Mouse (Mus musculus) activated CD4-positive, CD25-positive, alpha-beta regulatory T cell (primary cell): ENCODE results near the gene Ptprh. TPM values are rescaled to one million over a fixed set of nuclear protein-coding genes. Genes with fewer than 3 reads are reported as not detected.

Source experiments
- polyA plus RNA-seq, 2 experiments: library from polyadenylated mRNA; unstranded; fragments of 100-300 nt; shearing (Covaris generic); gene quantifications; one replicate each; pipeline ENCODE4 v1.2.1; 2017

The Ptprh gene
- polyA plus RNA-seq, result not detected

DNA sequence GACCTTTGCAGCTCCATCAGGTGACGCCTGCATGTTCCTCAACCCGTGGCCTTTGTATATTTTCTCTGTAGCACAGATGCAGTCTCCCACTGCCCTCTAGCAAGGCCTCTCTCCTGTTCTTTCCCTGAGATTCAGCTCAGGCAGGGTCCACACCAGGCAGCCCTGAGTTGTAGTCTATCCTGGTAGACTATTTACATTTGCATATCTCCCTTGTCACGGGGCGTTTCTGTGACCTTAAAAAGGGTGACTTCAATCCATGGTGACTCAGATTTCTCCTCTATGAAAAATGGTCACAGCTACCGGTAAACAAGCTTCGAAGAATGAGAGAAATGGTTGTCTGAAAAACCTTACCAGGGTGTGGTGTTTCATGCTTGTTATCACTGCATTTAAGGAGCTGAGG, at the start of gene Ptprh:
Gene Ptprh, minus strand, starts transcription at position 169 of the 400 bp plus-strand sequence.

DNA sequence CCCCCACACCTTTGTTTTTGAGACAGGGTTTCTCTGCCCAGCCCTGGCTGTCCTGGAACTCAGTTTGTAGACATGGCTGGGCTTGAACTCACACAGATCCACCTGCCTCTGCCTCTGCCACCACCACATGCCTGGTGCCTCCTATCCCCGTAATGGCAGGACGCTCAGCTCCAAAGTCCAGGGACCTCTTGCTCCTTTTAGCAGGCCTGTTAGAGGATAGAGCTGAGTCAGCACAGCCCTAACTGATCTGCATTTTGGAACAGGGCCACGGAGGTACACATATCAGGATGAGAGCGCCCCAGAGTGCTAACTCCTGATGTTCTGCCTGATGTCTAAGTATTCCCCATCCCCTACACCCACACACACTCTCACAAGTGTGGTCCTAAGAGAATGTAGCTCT, 27.2 kb upstream of the Ptprh start, which contains the start of gene Tmem86b:
Gene Tmem86b, minus strand, starts transcription at position 392 of the 400 bp plus-strand sequence.

DNA sequence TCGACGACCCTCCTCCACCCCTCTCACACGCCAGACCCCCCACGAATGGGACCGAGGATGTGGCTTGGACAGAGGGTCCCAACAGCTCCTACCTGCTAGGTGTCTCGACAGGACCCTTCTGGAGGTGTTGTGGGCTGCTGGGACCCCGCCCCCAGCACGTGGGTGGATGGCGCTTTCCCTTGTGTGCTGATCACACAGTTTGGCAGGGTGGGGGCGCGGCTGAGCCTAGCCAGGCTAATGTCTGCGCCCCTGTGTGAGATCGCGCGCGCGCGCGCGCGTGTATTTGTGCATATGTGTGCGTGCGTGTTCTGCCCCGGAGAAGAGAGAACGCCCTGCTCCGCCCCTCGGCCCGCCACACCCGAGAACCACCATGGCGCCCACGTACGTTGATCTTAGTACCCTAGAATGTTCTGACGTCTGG, 56.6 kb downstream of the Ptprh start, which contains the start of gene Syt5:
Gene Syt5, minus strand, starts transcription at position 321 of the 421 bp plus-strand sequence.

DNA sequence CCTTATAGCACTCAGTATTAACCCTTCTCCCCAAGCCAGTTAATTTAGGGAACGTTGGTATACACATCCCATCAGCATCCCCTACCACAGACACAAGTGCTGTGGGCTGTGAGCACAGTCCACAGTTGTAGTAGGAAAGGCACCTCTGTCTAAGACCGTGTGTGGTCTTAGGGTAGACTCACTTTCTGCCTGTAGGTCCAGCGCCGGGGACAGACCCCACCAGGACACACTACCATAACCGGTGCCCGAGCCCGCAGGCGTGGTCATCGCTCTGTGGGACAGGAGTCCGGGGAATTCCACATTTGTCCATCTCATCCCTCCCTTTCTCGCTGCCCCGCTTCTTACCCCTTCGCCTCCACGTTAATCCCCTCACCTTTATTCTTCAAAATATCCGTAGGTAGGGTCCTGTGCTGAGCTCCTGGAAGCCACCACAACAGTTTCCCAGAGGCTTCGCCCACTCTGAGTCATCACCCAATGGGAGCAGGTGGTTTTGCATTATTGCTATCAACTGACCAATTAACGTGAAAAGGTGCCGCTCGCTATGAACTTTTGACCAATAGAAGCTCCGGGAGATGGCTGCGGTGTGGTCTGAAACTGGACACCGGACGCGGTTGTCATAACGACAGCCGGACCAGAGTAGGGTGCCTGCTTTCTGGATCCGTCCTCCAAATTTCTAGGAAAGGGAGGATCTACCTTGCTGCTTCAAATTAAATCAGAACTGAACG, 71.7 kb downstream of the Ptprh start, which contains the start of gene Dnaaf3:
Gene Dnaaf3, minus strand, starts transcription at position 449 of the 725 bp plus-strand sequence.

DNA sequence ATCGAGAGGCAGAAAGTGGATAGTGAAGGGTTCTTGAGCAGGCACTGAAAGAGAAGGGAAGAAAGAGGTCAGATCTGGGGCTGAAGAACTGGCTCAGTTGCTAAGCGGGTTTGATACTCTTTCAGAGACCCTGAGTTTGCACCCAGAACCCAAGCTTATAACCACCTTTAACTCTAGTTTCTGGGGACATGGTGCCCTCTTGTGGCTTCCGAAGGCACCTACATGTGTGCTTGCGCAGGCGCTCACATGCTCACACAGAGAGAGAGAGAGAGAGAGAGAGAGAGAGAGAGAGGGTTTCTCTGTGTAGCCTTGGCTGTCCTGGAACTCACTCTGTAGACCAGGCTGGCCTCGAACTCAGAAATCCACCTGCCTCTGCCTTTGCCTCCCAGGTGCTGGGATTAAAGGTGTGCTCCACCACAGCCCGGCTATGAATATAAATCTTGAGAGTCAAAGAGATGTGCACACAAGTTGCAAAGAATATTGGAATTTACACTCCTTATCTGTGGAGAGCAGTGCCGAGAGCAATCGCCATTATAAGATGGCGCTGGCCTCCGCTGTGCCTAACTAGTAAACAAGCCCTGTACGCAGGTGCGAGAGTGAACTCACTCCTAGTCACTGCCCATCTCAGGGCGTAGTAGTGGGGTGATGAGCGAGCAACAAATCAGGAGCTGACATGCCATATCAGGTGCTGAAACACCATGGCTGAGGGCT, 79.5 kb downstream of the Ptprh start, which contains the start of gene Tnni3:
Gene Tnni3, minus strand, starts transcription at position 18 of the 711 bp plus-strand sequence.

DNA sequence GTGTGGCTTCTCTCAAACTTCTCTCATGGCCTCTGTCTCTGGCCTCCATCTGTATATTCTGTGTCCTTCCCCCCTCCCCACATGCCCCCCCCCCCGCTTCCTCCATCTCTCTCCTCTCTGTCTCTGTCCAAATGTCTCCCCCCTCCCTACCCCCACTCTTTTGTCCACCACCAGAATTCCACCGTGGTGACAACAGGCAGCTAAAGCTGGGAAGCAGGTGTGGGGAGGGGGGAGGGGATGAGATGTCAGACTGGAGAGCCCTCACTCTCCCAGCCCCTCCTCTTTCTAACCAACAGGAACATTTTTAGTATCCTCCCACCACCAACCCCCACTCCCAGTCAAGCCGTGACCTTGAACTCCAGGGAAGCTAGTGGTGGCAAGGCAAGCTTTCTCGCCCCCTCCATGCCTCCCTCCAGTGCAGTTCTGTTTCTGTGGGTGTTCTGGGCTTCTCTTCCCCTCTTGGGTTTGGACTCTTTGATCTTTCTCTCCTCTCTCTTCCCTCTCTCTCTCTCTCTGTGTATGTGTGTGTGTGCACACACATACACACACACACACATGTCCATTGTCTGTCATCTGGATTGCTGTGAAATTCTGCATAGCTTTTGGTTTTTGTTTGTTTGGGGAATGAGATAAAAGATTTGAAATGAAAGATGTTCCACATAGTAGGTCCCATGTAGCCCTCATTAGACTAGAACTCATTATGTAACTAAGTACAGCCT, 87.3 kb downstream of the Ptprh start, which contains the start of gene Tnnt1:
Gene Tnnt1, minus strand, starts transcription at position 51 of the 719 bp plus-strand sequence.

DNA sequence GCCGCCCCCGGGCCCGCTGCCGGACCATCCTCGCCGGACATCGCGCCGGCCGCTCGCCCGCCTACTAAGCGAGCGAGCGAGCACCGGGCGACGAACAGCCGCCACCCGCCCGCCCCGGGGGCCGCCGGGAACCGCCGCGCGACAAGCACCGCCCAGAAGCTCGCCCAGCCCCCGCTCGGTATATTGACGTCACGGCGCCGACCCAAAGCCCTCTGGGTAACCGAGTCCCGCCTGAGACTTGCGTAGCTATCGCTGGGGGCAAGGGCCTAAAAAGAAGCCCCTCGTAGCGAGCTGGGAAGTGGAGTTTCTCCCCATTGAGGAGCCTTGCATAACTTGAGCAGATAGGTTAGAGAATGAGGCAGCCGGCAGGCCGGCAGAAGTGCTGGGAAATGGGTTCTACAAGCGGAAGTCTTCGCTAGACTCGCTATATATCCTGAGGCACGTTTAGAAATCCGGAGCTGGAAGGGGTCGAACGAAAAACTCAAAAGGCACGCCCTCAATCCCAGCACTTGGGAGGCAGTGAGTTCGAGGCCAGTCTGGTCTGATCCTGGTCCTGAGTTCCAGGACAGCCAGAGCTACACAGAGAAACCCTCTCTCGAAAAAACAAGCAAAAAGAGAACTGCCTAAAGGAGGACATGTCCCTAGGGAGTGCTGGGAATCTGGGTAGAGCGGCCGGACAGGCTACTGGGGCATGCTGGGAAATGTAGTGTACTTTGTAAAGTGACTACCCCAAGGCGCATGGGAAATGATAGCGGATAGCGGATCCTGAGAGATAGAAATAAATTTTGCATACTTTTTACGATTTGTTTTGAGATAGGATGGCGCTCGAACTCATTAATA, 102.1 kb downstream of the Ptprh start, which contains the start of gene Ppp1r12c:
Gene Ppp1r12c, minus strand, starts transcription at position 123 of the 840 bp plus-strand sequence.

Other genes with a start within 250 kb of the Ptprh start
- gene Gp6, start 206.3 kb downstream of the Ptprh start, polyA plus RNA-seq, result not detected
- 1 to 10 TPM; 2.2 to 4.9 TPM for gene Rdh13, start 158.4 kb downstream of the Ptprh start, polyA plus RNA-seq
- 10 to 100 TPM in 1 of 2 experiments, 1 to 10 TPM in 1; 8.9 to 19.0 TPM for gene Eps8l1, start 143.4 kb downstream of the Ptprh start, polyA plus RNA-seq
- 100 to 1,000 TPM; 122 to 144 TPM for gene Ppp1r12c, start 102.4 kb downstream of the Ptprh start, polyA plus RNA-seq
- gene Tnnt1, start 87.7 kb downstream of the Ptprh start, polyA plus RNA-seq, result 10 to 100 TPM in 1 of 2 experiments, 1 to 10 TPM in 1; 6.2 to 15.6 TPM
- 1 to 10 TPM in 1 of 2 experiments, under 1 TPM in 1; 0.44 to 1.5 TPM for gene Tnni3, start 79.8 kb downstream of the Ptprh start, polyA plus RNA-seq
- gene Dnaaf3, start 71.6 kb downstream of the Ptprh start, polyA plus RNA-seq, result 1 to 10 TPM; 1.1 to 1.3 TPM
- not detected for gene Syt5, start 56.5 kb downstream of the Ptprh start, polyA plus RNA-seq
- gene Tmem86b, start 27.4 kb upstream of the Ptprh start, polyA plus RNA-seq, result 10 to 100 TPM; 11.0 to 15.2 TPM
- gene Ppp6r1, start 55.0 kb upstream of the Ptprh start, polyA plus RNA-seq, result 100 to 1,000 TPM; 185 to 259 TPM
- gene Hspbp1, start 81.0 kb upstream of the Ptprh start, polyA plus RNA-seq, result 10 to 100 TPM; 53.0 to 59.9 TPM
- gene Brsk1, start 86.6 kb upstream of the Ptprh start, polyA plus RNA-seq, result under 1 TPM in 1 of 2 experiments, not detected in 1; 0.61 TPM
- gene Tmem150b, start 121.2 kb upstream of the Ptprh start, polyA plus RNA-seq, result under 1 TPM in 1 of 2 experiments, not detected in 1; 0.25 TPM
- 10 to 100 TPM; 26.0 to 45.1 TPM for gene Kmt5c, start 136.1 kb upstream of the Ptprh start, polyA plus RNA-seq
- 1 to 10 TPM; 3.0 to 9.5 TPM for gene Cox6b2, start 149.1 kb upstream of the Ptprh start, polyA plus RNA-seq
- gene Fam71e2, start 167.3 kb upstream of the Ptprh start, polyA plus RNA-seq, result not detected
- under 1 TPM; 0.16 to 0.20 TPM for gene Il11, start 178.8 kb upstream of the Ptprh start, polyA plus RNA-seq
- not detected for gene Tmem190, start 178.9 kb upstream of the Ptprh start, polyA plus RNA-seq
- gene Tmem238, start 185.6 kb upstream of the Ptprh start, polyA plus RNA-seq, result 1 to 10 TPM; 5.5 to 8.8 TPM
- gene Rpl28, start 188.8 kb upstream of the Ptprh start, polyA plus RNA-seq, result 100 to 1,000 TPM; 316 to 505 TPM
- gene Ube2s, start 208.5 kb upstream of the Ptprh start, polyA plus RNA-seq, result 100 to 1,000 TPM; 126 to 185 TPM
- gene Shisa7, start 240.7 kb upstream of the Ptprh start, polyA plus RNA-seq, result not detected